Mouse (Mus musculus) heart, embryonic 11.5 days (tissue): ENCODE results near the gene Med4. TPM values are rescaled to one million over a fixed set of nuclear protein-coding genes. Genes with fewer than 3 reads are reported as not detected.
A peak's percentile ranks its signal among the peaks of the same experiment; 100 is the strongest.
"Not testable (repeated sequence)": the region's sequence is repeated elsewhere in the genome, so short reads cannot be mapped to it uniquely, and the experiment has no call there.

Source experiments
- ATAC-seq: fragments of 200-750 bp; cut with Nextera tagmentation; replicated peaks from 2 replicates; pipeline ENCODE4 v1.8.0; 2017; ENCODE audit warnings: moderate library complexity; ENCODE audit not compliant: insufficient number of reproducible peaks, low FRiP score, low TSS enrichment
- H3K27ac ChIP-seq: fragments of 300-500 bp; sonication (generic); 2 replicates; pipeline ENCODE4 v1.5.1; 2014; ENCODE audit warnings: mild to moderate bottlenecking, low read depth, low read length
- H3K27me3 ChIP-seq: fragments of 300-500 bp; sonication (generic); 2 replicates; pipeline ENCODE4 v1.6.1; 2014; ENCODE audit warnings: mild to moderate bottlenecking, low read length, mixed read lengths; ENCODE audit not compliant: control insufficient read depth, insufficient read depth
- H3K36me3 ChIP-seq: fragments of 300-500 bp; sonication (generic); 2 replicates; pipeline ENCODE4 v1.6.1; 2014; ENCODE audit warnings: mild to moderate bottlenecking, low read length, moderate library complexity, mixed read lengths; ENCODE audit not compliant: control insufficient read depth, insufficient read depth
- H3K4me1 ChIP-seq: fragments of 300-500 bp; sonication (generic); 2 replicates; pipeline ENCODE4 v1.6.1; 2014; ENCODE audit warnings: low read length; ENCODE audit not compliant: control insufficient read depth, insufficient read depth
- H3K4me2 ChIP-seq: fragments of 300-500 bp; sonication (generic); 2 replicates; pipeline ENCODE4 v1.6.1; 2014; ENCODE audit warnings: mild to moderate bottlenecking, moderate library complexity
- H3K4me3 ChIP-seq: fragments of 300-500 bp; sonication (generic); 2 replicates; pipeline ENCODE4 v1.5.1; 2014; ENCODE audit warnings: low read depth, low read length
- H3K9ac ChIP-seq: fragments of 300-500 bp; sonication (generic); 2 replicates; pipeline ENCODE4 v1.6.1; 2014; ENCODE audit warnings: mild to moderate bottlenecking, low read depth, low read length, moderate library complexity
- H3K9me3 ChIP-seq: fragments of 300-500 bp; sonication (generic); replicated peaks from 2 replicates; pipeline ENCODE4 v1.6.1; 2016; ENCODE audit warnings: low read length; ENCODE audit not compliant: control insufficient read depth
- WGBS: fragments of 180-500 bp; shearing (Covaris S2); extraction: QIAGEN DNeasy Blood & Tissue Kit; methylation state at CpG from one replicate; pipeline ENCODE4 v1.1.7; 2014; ENCODE audit not compliant: insufficient replicate concordance; 5-methylcytosine and 5-hydroxymethylcytosine counted together
- polyA plus RNA-seq: library from polyadenylated mRNA; unstranded; fragments of >200 nt; fragmentation: Nextera tagmentation; extraction: Ambion mirVana; gene quantifications from 2 replicates; pipeline ENCODE4 v1.2.1, GENCODE M21; 2014

Med4 gene
- polyA plus RNA-seq, 1 experiment from 2014 or later, result 60.8 TPM

GRCm38 (mm10) chr14:73507200-73507599 lies 2.6 kb upstream of the Med4 start:
- H3K9me3 ChIP-seq, result no peaks in the 10 kb centered on the region
- H3K4me3 ChIP-seq, result no peak overlapping the region
- WGBS, result 84% methylated on average over 15 of the region's 15 CpGs
- H3K4me1 ChIP-seq, result peaks cover 14% of the 10 kb centered on the region
- no peak overlapping the region for H3K4me2 ChIP-seq
- no peaks in the 10 kb centered on the region for H3K27me3 ChIP-seq
- no peaks in the 10 kb centered on the region for H3K36me3 ChIP-seq
- ATAC-seq, result no peak
- no peak overlapping the region for H3K9ac ChIP-seq
- no peak overlapping the region for H3K27ac ChIP-seq

GRCm38 (mm10) chr14:73507702-73508376 lies 2.0 kb upstream of the Med4 start:
- 51% methylated on average over 11 of the region's 11 CpGs for WGBS
- H3K9ac ChIP-seq, result no peak overlapping the region

GRCm38 (mm10) chr14:73508630-73509395 lies 1.0 kb upstream of the Med4 start:
- 83% methylated on average over 6 of the region's 6 CpGs for WGBS
- Histone ChIP-seq H3K36me3 (no peaks in the 10 kb centered on the region), H3K4me3 (no peak overlapping the region), H3K27me3 (no peaks in the 10 kb centered on the region), H3K9ac (no peak overlapping the region), H3K9me3 (no peaks in the 10 kb centered on the region), H3K27ac (no peak overlapping the region), H3K4me1 (peaks cover 9% of the 10 kb centered on the region), H3K4me2 (no peak overlapping the region)
- no peak for ATAC-seq

More at GRCm38 (mm10) chr14:73507702-73508376, 2.0 kb upstream of the Med4 start:
- 0 out of 2 replicates have a peak overlapping the region, but pooled peaks have one; percentile 1 for H3K27ac ChIP-seq
- no peaks in the 10 kb centered on the region for H3K36me3 ChIP-seq
- H3K4me2 ChIP-seq, result peak overlapping the region; percentile 18; the same call in 1 of the 2 replicates
- ATAC-seq, result no peak
- H3K4me3 ChIP-seq, result no peak overlapping the region
- H3K4me1 ChIP-seq, result peaks cover 9% of the 10 kb centered on the region
- no peaks in the 10 kb centered on the region for H3K27me3 ChIP-seq
- H3K9me3 ChIP-seq, result no peaks in the 10 kb centered on the region

GRCm38 (mm10) chr14:73524136-73524535 lies 14.3 kb downstream of the Med4 start:
- ATAC-seq, result no peak
- Histone ChIP-seq H3K27ac (no peak overlapping the region), H3K36me3 (no peaks in the 10 kb centered on the region), H3K4me3 (no peak overlapping the region), H3K9ac (no peak overlapping the region), H3K4me2 (no peak overlapping the region; the same call in 1 of the 2 replicates), H3K9me3 (no peaks in the 10 kb centered on the region), H3K4me1 (no peaks in the 10 kb centered on the region), H3K27me3 (no peaks in the 10 kb centered on the region)
- WGBS, result 68% methylated on average over 3 of the region's 3 CpGs

GRCm38 (mm10) chr14:73524766-73525448 lies 15.1 kb downstream of the Med4 start, which contains the start of gene Sucla2:
TSS of gene Sucla2 (plus strand) at chr14:73525319.
- peak within 1 kb of the TSS; percentile 52 for H3K4me3 ChIP-seq
- H3K27ac ChIP-seq, result peak within 1 kb of the TSS; percentile 85; the same call in 1 of the 2 replicates
- peak within 1 kb of the TSS; percentile 58 for H3K4me2 ChIP-seq
- H3K4me1 ChIP-seq, result no peaks in the 10 kb centered on the region
- WGBS, result under 1% methylated on average over 38 of the region's 41 CpGs
- H3K9me3 ChIP-seq, result no peaks in the 10 kb centered on the region
- H3K36me3 ChIP-seq, result no peaks in the 10 kb centered on the region
- ATAC-seq, result peak; percentile 99
- H3K9ac ChIP-seq, result peak within 1 kb of the TSS; percentile 74
- no peaks in the 10 kb centered on the region for H3K27me3 ChIP-seq

GRCm38 (mm10) chr14:73528661-73529060 lies 18.8 kb downstream of the Med4 start:
- H3K9me3 ChIP-seq, H3K4me2 ChIP-seq, H3K27ac ChIP-seq, H3K4me1 ChIP-seq, H3K9ac ChIP-seq, ATAC-seq, H3K27me3 ChIP-seq, H3K4me3 ChIP-seq, H3K36me3 ChIP-seq: not testable (repeated sequence)
- WGBS, result 76% methylated on average over 3 of the region's 3 CpGs

GRCm38 (mm10) chr14:73533755-73534465 lies 24.1 kb downstream of the Med4 start:
- H3K9ac ChIP-seq, result no peak overlapping the region
- ATAC-seq, result no peak
- H3K9me3 ChIP-seq, result no peaks in the 10 kb centered on the region
- no peaks in the 10 kb centered on the region for H3K4me1 ChIP-seq
- H3K4me2 ChIP-seq, result no peak overlapping the region
- no peaks in the 10 kb centered on the region for H3K36me3 ChIP-seq
- 71% methylated on average over 6 of the region's 6 CpGs for WGBS
- no peak overlapping the region for H3K27ac ChIP-seq
- no peaks in the 10 kb centered on the region for H3K27me3 ChIP-seq
- no peak overlapping the region for H3K4me3 ChIP-seq

- H3K4me1 ChIP-seq, result no peaks in the 10 kb centered on the region
- no peak overlapping the region for H3K4me3 ChIP-seq
- 85% methylated on average over 2 of the region's 2 CpGs for WGBS
- no peaks in the 10 kb centered on the region for H3K9me3 ChIP-seq
- no peaks in the 10 kb centered on the region for H3K27me3 ChIP-seq
- no peak overlapping the region for H3K4me2 ChIP-seq
- ATAC-seq, result no peak
- no peak overlapping the region for H3K27ac ChIP-seq
- no peak overlapping the region for H3K9ac ChIP-seq
- H3K36me3 ChIP-seq, result no peaks in the 10 kb centered on the region
These were observed 25.8 kb downstream of the Med4 start for GRCm38 (mm10) chr14:73535641-73536040.
